1 mouse cellular context compared by ENCODE assay signal in the genomic region with DNA sequence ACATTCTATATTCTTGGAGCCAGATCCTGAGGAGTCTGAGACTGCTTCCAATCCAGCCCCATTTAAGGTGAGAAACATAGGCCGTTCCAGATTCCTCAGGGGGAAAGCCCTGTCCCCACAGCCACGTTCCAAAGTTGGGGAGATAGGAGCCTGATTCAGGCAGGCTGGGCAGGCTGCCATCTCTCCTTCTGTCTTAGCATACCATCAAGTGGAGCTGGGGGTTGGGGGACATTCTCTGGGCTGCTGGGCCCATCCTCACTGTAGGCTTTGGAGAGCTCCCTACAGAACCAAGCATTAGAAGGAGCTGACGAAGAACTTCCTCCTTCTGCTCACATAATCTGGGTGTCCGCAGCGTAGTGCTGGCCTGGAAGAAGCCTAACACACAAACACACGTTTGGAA.
TF ChIP-seq lines count a peak whose summit lies in the region.

No protein-coding gene starts in this region.

TF ChIP-seq in CH12.LX, 34 proteins besides CTCF, POLR2A, EP300 and RAD21 (continued from another document):
- no peak for TF ChIP-seq ZKSCAN1 (IDR thresholded peaks at IDR 0.05; ENCODE audit: borderline replicate concordance, low read depth, low read length)
